Mouse (Mus musculus): ENCODE data around the gene Cep41. TPM values are rescaled to one million over a fixed set of nuclear protein-coding genes. Genes with fewer than 3 reads are reported as not detected.

Gene Cep41
- total RNA-seq, 1 experiment from 2014 or later: 9.3 TPM

DNA sequence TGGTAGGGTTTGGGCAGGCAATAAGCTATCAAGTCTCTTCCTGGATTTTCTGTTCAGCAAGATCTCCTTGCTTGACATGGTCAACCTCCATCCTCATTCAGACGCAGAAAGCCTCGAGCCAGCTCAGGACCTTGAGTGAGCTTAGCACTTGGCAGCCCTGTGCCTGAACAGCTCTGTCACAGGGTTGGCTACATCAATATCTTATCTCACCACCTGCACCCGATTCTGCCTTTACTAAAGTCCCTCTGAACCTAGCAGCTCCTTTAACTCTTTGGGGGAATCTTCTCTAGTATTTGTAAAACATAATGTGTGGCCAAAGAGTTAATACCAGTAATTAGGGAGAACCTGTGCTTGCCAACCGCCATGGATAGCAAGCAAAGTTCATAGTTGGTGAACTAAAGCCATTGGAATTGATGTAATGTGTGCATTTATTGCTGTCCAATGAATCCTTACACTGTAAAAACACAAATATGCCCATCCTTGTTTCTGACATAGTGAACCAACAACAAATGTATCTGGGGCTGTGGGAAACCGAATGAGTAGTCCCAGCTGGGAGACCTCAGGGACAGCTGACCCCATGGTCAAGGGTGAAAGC lies 54.8 kb downstream of the Cep41 start, which contains the start of gene Cpa1:
TSS of gene Cpa1 (plus strand) at position 545 of the 595 bp plus-strand sequence.
- no peak for ATAC-seq (replicated peaks; ENCODE audit: low read depth, poor library complexity, severe bottlenecking)

DNA sequence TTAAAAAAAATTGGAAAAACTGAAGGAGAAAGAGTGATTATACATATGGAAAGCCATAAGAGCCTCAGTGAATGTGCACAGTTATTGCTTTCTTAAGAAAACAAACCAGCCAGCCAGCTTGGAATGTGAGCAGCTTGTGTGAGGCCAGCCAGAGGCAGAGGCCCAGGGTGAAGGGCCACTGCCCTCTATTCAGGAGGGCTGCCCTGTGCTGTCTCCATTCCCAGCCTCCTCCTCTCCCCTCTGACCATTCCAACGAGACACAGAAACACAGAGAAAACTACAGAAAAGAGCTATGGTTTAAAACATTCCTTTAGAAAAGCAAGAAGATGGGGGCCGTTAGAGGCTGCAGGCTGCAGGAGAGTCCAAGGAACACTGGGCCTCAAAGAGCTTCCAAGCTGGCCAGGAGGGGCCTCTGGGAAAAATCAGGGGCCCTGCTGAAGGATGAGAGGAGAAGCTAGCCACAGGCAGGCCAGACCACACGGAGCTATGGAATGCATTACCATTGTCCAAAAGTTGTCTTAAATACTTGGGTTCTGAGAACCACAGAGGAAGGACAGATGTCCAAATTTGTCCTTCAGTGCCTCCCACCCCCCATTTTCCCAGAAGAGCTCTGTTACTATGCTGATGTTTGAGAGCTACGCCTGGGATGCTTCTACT lies 57.2 kb downstream of the Cep41 start:
- ATAC-seq (replicated peaks; ENCODE audit: low read depth, poor library complexity, severe bottlenecking): no peak

DNA sequence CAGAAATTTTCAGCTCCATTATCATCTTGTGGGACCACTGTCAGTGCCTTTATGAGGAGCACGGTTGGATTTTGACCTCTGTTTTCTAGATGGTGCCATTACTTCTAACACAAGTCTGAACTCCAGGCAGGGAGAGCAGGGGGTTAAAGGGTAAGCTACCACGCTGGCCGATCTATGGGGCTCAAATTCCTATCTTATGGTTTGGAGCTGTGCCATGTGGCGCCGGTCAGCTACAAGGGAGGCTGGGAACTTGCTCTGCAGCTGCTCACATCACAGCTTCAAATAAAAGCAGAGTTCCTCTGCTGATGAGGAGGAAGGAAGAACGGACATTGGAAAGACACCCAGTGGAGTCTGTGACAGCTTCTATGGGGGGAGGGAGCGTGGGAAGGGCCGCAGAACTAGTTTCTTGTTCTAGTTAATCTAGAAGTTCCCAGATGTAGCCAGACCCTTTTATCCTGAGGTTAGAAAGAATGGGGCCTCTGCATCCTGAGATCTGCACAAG lies 58.1 kb downstream of the Cep41 start:
- no peak for ATAC-seq (replicated peaks; ENCODE audit: low read depth, poor library complexity, severe bottlenecking)

GRCm38 (mm10) chr6:30629989-30630388 lies 63.6 kb downstream of the Cep41 start:
- no peak for ATAC-seq (replicated peaks; ENCODE audit: low read depth, poor library complexity, severe bottlenecking)

DNA sequence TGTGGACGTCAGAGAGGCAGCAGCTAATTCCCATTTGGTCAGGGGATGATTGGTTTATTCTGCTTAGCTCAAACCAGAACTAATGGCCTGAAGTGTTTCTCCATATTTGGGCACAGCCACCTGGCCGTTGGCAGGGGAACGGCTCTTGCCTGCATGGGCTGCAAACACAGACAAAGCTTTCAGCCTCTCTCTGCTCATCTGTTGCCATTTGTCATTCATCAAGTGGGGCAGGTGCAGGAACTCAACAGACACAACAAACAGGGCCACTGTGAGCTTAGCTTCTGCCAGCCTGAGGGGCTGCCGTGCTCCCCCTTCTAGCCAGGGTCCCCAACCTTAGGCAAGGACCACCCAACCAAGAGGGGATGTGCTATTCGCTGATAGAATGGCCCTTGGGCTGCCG lies 65.4 kb downstream of the Cep41 start:
- ATAC-seq (replicated peaks; ENCODE audit: low read depth, poor library complexity, severe bottlenecking): no peak

- ATAC-seq (replicated peaks; ENCODE audit: low read depth, poor library complexity, severe bottlenecking): no peak
These were observed 68.8 kb downstream of the Cep41 start for GRCm38 (mm10) chr6:30624763-30625162.

DNA sequence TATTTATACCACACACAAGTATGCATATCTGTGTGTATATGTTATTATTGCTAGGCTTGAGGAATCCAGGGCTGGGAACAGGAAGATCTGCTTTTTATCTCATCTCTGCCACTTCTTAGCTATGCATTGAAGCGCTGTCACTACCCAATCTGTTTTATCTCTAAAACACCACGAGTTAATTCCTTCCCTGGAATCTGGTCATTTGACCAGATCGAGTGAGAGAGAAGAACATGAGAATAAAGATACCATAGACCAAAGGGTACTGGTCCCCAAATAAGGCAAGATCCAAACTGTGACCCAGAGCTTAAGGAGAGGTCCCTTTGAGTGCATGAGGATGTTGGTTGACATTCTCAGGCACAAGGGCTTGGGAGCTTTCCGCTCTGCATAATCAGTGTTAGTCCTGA lies 71.6 kb downstream of the Cep41 start:
- ATAC-seq (replicated peaks; ENCODE audit: low read depth, poor library complexity, severe bottlenecking): no peak

GRCm38 (mm10) chr6:30620994-30621393 lies 72.6 kb downstream of the Cep41 start:
- ATAC-seq (replicated peaks; ENCODE audit: low read depth, poor library complexity, severe bottlenecking): no peak

GRCm38 (mm10) chr6:30620591-30620990 lies 73.0 kb downstream of the Cep41 start:
- no peak for ATAC-seq (replicated peaks; ENCODE audit: low read depth, poor library complexity, severe bottlenecking)

GRCm38 (mm10) chr6:30619606-30620005 lies 73.9 kb downstream of the Cep41 start:
- ATAC-seq (replicated peaks; ENCODE audit: low read depth, poor library complexity, severe bottlenecking): no peak

DNA sequence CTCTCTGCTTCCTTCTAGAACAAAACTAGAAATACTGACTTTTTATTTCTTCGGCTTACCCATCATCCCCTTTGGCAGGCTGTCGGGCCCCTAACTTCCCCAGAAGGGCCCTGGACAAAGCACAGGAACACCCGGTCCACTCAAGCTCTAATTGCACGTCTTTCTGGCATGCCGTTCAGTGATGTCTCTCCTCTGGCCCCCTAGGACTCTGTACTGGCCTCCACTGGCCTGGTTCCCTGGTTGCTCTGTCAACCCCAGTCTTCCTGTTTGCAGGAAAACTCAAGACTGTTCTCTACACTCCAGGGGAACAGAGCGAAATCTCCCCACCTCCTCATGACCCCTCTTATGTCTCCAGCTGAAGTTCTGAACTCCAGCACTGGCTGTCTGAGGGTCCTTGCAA lies 74.8 kb downstream of the Cep41 start:
- ATAC-seq (replicated peaks; ENCODE audit: low read depth, poor library complexity, severe bottlenecking): no peak

GRCm38 (mm10) chr6:30617959-30618590 lies 75.5 kb downstream of the Cep41 start:
- peak; percentile 47; the same call in 1 of the 2 replicates for ATAC-seq (replicated peaks; ENCODE audit: low read depth, poor library complexity, severe bottlenecking)

- ATAC-seq (replicated peaks; ENCODE audit: low read depth, poor library complexity, severe bottlenecking): 0 out of 2 replicates have a peak, but pooled peaks have one; percentile 37
These were observed 76.3 kb downstream of the Cep41 start for GRCm38 (mm10) chr6:30617020-30617958.

- ATAC-seq (replicated peaks; ENCODE audit: low read depth, poor library complexity, severe bottlenecking): peak; percentile 75
These were observed 77.0 kb downstream of the Cep41 start for GRCm38 (mm10) chr6:30616491-30616941.

GRCm38 (mm10) chr6:30615741-30616140 lies 77.8 kb downstream of the Cep41 start:
- ATAC-seq (replicated peaks; ENCODE audit: low read depth, poor library complexity, severe bottlenecking): no peak

DNA sequence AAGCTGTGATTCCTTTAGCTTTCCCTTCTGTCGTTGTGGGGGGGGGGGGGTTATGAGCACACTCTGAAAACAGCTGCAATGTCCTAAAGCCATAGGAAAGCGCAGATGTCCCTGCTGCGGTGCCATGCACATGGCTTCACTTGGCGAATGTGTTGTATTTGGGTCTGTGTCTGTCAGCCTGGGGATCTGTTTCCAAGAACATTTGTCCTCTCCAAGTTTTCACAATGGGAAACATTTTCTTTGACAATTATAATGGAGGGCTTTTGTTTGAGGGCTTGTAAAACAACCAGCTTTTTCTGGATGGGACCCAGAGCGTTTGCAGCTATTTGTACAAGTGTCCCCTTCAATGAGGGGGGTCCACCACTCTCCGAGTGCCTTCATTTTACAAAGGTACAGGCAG lies 79.3 kb downstream of the Cep41 start:
- ATAC-seq (replicated peaks; ENCODE audit: low read depth, poor library complexity, severe bottlenecking): no peak

DNA sequence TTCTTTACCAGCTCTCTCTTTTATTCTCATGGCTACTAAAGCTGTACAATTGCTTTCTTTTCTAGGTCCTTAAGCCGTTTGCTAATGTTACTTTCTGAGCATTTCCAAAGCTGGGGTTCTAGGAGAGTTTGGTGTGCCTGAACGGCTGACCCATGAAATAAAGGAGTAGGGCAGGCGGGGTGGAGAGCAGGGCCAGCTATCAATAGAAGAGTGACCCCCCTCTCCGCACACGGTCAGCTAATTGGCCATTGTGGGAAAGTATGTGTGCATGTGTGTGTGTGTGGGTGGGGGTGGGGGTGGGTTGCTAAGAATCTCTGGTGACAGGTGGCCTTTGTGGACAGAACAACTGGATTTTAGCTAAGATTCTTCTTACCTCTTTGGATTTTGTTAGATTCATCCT lies 82.3 kb downstream of the Cep41 start:
- ATAC-seq (replicated peaks; ENCODE audit: low read depth, poor library complexity, severe bottlenecking): no peak

- no peak for ATAC-seq (replicated peaks; ENCODE audit: low read depth, poor library complexity, severe bottlenecking)
These were observed 82.8 kb downstream of the Cep41 start, which contains the start of gene Cpa5 for GRCm38 (mm10) chr6:30610710-30611109. Gene Cpa5 (plus strand): TSS chr6:30611010.

DNA sequence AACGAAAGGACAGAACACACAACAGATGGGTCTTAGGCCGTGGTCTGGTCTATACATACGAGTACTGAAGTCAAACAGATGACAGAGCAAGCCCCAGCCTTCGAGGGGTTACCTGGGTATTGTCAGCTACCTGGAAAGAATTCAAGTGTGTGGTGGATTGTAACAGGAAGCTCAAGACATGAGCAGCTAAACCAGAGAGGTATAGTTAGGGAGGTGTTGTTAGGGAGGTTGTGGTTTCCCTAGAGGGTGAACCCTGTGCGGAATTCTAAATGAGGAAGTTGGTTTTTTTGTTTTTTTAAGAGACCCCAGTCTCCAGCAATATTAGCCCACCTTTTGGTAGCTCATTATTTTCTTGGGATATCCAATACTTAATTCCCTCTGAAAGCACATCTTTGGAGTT lies 87.9 kb downstream of the Cep41 start:
- peak; percentile 79 for ATAC-seq (replicated peaks; ENCODE audit: low read depth, poor library complexity, severe bottlenecking)

DNA sequence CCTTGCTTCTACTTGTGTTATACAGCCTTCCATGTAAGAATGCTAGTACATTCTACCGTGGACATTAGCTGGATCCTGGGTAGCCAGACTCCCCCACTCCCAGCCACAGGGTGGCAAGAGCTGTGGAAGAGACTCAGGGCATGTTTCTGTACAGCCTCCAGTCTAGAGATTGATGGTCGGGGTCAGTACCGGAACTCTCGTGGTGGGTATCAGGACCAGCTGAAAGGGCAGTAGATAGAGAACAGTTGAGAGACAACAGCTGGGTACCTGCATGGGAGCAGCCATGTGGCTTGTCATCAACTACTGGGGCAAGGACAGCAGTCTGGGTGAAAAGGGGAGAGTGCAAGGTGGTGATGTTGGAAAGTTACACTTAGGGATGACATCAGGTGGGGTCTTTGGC lies 88.4 kb downstream of the Cep41 start:
- ATAC-seq (replicated peaks; ENCODE audit: low read depth, poor library complexity, severe bottlenecking): no peak

Data from common myeloid progenitor, adult 5-6 weeks (primary cell).